In genomic region chr11:94881982-94882686, GRCm38 (mm10) we compare ENCODE assay signal across 9 mouse cellular contexts. TPM values are rescaled to one million over a fixed set of nuclear protein-coding genes. Genes with fewer than 3 reads are reported as not detected.
DNase-seq lines count a peak whose midpoint lies in the region; ATAC-seq lines count a peak whose summit lies in the region.
"Had no signal": no experiment of that assay in that cellular context is flagged by ENCODE, and none has a peak within 500 bp of the region (broad histone marks: within the 10 kb centered on the region; RNA-seq: fewer than 3 reads in every experiment).

No protein-coding gene starts in this region.

- no peak for DNase-seq in heart, postnatal 25 days (ENCODE audit: low spot score)
- DNase-seq in embryo, embryonic 11 days, result peak; percentile 88
- peak; percentile 77 for DNase-seq in neural tube, embryonic 10.5 days (ENCODE audit: extremely low spot score, low spot score)
- DNase-seq in adrenal gland, adult (ENCODE audit: inconsistent age in 2 of 2, low spot score in 1 of 2), result no peak
- DNase-seq in c-Kit-positive CD71-positive TER-119-positive erythroid progenitor cells, embryonic 14.5 days (ENCODE audit: low spot score), result no peak
- no peak for DNase-seq in frontal cortex, postnatal 25 days (ENCODE audit: low spot score in 2 of 2)

- intact Hi-C loops in heart, postnatal 25 days (cut with DNase I), result no loop called here

- peak overlapping the region; percentile 20 for H3K4me3 ChIP-seq in heart, embryonic 15.5 days
- no peak overlapping the region for H3K4me3 ChIP-seq in hindbrain, embryonic 13.5 days
- H3K4me3 ChIP-seq: liver, embryonic 15.5 days had no signal

- peaks cover 31% of the 10 kb centered on the region for H3K4me1 ChIP-seq in heart, embryonic 15.5 days (replicated peaks)
- H3K4me1 ChIP-seq in hindbrain, embryonic 13.5 days (replicated peaks), result peaks cover 26% of the 10 kb centered on the region
- H3K4me1 ChIP-seq: liver, embryonic 15.5 days had no signal

- H3K4me2 ChIP-seq in heart, embryonic 15.5 days, result peak overlapping the region; percentile 58
- H3K4me2 ChIP-seq in hindbrain, embryonic 13.5 days, result peak overlapping the region; percentile 42
- H3K4me2 ChIP-seq: liver, embryonic 15.5 days had no signal

- no peaks in the 10 kb centered on the region for H3K36me3 ChIP-seq in heart, embryonic 15.5 days
- no peaks in the 10 kb centered on the region for H3K36me3 ChIP-seq in hindbrain, embryonic 13.5 days
- H3K36me3 ChIP-seq: liver, embryonic 15.5 days had no signal

- peak; percentile 51 for ATAC-seq in heart, embryonic 15.5 days (replicated peaks; ENCODE audit: insufficient number of reproducible peaks, insufficient read depth, low FRiP score, low read depth)
- no peak for ATAC-seq in hindbrain, embryonic 13.5 days (ENCODE audit: low FRiP score)

- H3K27me3 ChIP-seq in heart, embryonic 15.5 days, result peaks cover 33% of the 10 kb centered on the region
- H3K27me3 ChIP-seq in hindbrain, embryonic 13.5 days, result peaks cover 68% of the 10 kb centered on the region

- 0 out of 2 replicates have a peak overlapping the region, but pooled peaks have one; percentile 39 for H3K9ac ChIP-seq in heart, embryonic 15.5 days
- H3K9ac ChIP-seq in hindbrain, embryonic 13.5 days, result no peak overlapping the region; the same call in 1 of the 2 replicates
- H3K9ac ChIP-seq: liver, embryonic 15.5 days had no signal

- H3K9me3 ChIP-seq in heart, embryonic 15.5 days (replicated peaks), result no peaks in the 10 kb centered on the region
- no peaks in the 10 kb centered on the region for H3K9me3 ChIP-seq in hindbrain, embryonic 13.5 days
- H3K9me3 ChIP-seq: liver, embryonic 15.5 days had no signal

- 19% methylated on average over 9 of the region's 9 CpGs for WGBS in heart, embryonic 15.5 days
- 22% methylated on average over 8 of the region's 9 CpGs for WGBS in hindbrain, embryonic 13.5 days

- H3K27ac ChIP-seq in heart, embryonic 15.5 days, result peak overlapping the region; percentile 80
- H3K27ac ChIP-seq in hindbrain, embryonic 13.5 days, result no peak overlapping the region
- H3K27ac ChIP-seq: liver, embryonic 15.5 days had no signal

RNA-seq across cellular contexts. Expression of gene Col1a1, which starts 53.9 kb away (rescaled TPM):
- 825 and 1,122 TPM in 2 replicates for polyA plus RNA-seq in heart, embryonic 15.5 days (2015; fragmentation: Nextera tagmentation; extraction: Ambion mirVana)
- 100 to 1,000 TPM; 182 to 211 TPM for total RNA-seq in heart, postnatal 25 days (2021)
- polyA plus RNA-seq in hindbrain, embryonic 13.5 days (2015; fragmentation: Nextera tagmentation; extraction: Ambion mirVana), result 128 and 217 TPM in 2 replicates

Comparison
In these comparisons a context has a peak if more than half of its experiments do, and no peak if none do; other contexts are left out.
1. DNase-seq: peak in embryo, embryonic 11 days (single experiment) and neural tube, embryonic 10.5 days (single experiment); none in heart, postnatal 25 days (single experiment), adrenal gland, adult (0 of 2), c-Kit-positive CD71-positive TER-119-positive erythroid progenitor cells, embryonic 14.5 days (single experiment) and frontal cortex, postnatal 25 days (0 of 2).